Mouse (Mus musculus): ENCODE results near the gene Gm17542. TPM values are rescaled to one million over a fixed set of nuclear protein-coding genes. Genes with fewer than 3 reads are reported as not detected.

Gene Gm17542
- polyA plus RNA-seq, 1 experiment from 2014 or later = not detected

GRCm38 (mm10) chr10:58673278-58674061 is 44.5 kb downstream of the Gm17542 start:
- H3K27ac ChIP-seq (replicated peaks) = peak overlapping the region; percentile 15

GRCm38 (mm10) chr10:58672557-58673277 is 45.3 kb downstream of the Gm17542 start:
- WGBS = 32% methylated on average over 10 of the region's 10 CpGs
- H3K36me3 ChIP-seq = no peaks in the 10 kb centered on the region
- no peak overlapping the region for H3K9ac ChIP-seq
- 0 out of 2 replicates have a peak, but pooled peaks cover 3% of the 10 kb centered on the region for H3K27me3 ChIP-seq
- H3K4me3 ChIP-seq = no peak overlapping the region
- no peaks in the 10 kb centered on the region for H3K9me3 ChIP-seq
- H3K4me1 ChIP-seq (replicated peaks) = peaks cover 15% of the 10 kb centered on the region
- peak overlapping the region; percentile 31 for H3K4me2 ChIP-seq
- H3K27ac ChIP-seq (replicated peaks) = peak overlapping the region; percentile 28
- peak; percentile 52; the same call in 1 of the 2 replicates for ATAC-seq (ENCODE audit: low read depth)

More at GRCm38 (mm10) chr10:58673278-58674061, 44.5 kb downstream of the Gm17542 start:
- H3K4me1 ChIP-seq (replicated peaks) = peaks cover 15% of the 10 kb centered on the region
- H3K27me3 ChIP-seq = 0 out of 2 replicates have a peak, but pooled peaks cover 3% of the 10 kb centered on the region
- H3K4me3 ChIP-seq = no peak overlapping the region
- no peaks in the 10 kb centered on the region for H3K36me3 ChIP-seq
- peak overlapping the region; percentile 31 for H3K4me2 ChIP-seq
- no peak overlapping the region for H3K9ac ChIP-seq
- 28% methylated on average over 15 of the region's 15 CpGs for WGBS
- no peaks in the 10 kb centered on the region for H3K9me3 ChIP-seq
- peak; percentile 84 for ATAC-seq (ENCODE audit: low read depth)

- no peak overlapping the region for H3K27ac ChIP-seq (replicated peaks)
- WGBS = 89% methylated on average over 5 of the region's 5 CpGs
- H3K4me3 ChIP-seq = no peak overlapping the region
- no peaks in the 10 kb centered on the region for H3K36me3 ChIP-seq
- H3K9me3 ChIP-seq = no peaks in the 10 kb centered on the region
- 0 out of 2 replicates have a peak, but pooled peaks cover 1% of the 10 kb centered on the region for H3K4me1 ChIP-seq (replicated peaks)
- H3K9ac ChIP-seq = no peak overlapping the region
- H3K4me2 ChIP-seq = no peak overlapping the region
- no peak for ATAC-seq (ENCODE audit: low read depth)
- H3K27me3 ChIP-seq = no peaks in the 10 kb centered on the region
These were observed 54.1 kb downstream of the Gm17542 start for GRCm38 (mm10) chr10:58663868-58664267.

Other genes with a start within 250 kb of the Gm17542 start
- 7.5 and 7.7 TPM in 2 replicates for gene Ccdc138, start 220.3 kb downstream of the Gm17542 start, polyA plus RNA-seq (2015; fragmentation: Nextera tagmentation; extraction: Ambion mirVana)
- 0.06 TPM in 1 of 2 replicates, not detected in the other for gene Edar, start 42.6 kb downstream of the Gm17542 start, polyA plus RNA-seq (2015; fragmentation: Nextera tagmentation; extraction: Ambion mirVana)
- 4.6 and 5.6 TPM in 2 replicates for gene Sh3rf3, start 95.1 kb upstream of the Gm17542 start, polyA plus RNA-seq (2015; fragmentation: Nextera tagmentation; extraction: Ambion mirVana)

Measured in neural tube, embryonic 13.5 days (tissue).